Mouse (Mus musculus): ENCODE measurements around the gene Rara.
"Not testable (repeated sequence)": the region's sequence is repeated elsewhere in the genome, so short reads cannot be mapped to it uniquely, and the experiment has no call there.

DNA sequence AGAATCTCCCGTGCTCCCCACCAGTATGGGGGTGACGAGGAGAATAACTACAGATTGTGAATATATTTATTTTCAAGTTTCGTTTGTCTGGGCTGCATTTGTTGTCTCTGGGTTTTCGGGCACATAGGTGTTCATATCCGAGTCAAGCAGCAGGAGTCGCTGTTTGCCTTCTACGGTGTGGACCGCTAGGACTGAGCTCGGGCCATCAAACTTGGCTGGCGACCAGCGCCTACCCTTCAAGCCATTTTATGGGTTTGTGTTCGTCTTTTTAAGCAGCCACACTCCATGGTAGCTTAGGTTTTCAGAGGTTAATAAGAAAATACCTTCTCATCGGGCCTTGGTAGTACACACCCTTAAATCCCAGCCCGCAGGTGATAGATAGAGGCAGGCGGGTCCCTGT, 5.8 kb upstream of the Rara start:
- not testable (repeated sequence) for TF ChIP-seq CTCF (IDR thresholded peaks at IDR 0.05; ENCODE audit: borderline replicate concordance, control insufficient read depth, extremely low read depth, insufficient read depth, low read length, poor library complexity); POLR2A (IDR thresholded peaks at IDR 0.05; ENCODE audit: control insufficient read depth, extremely low read depth, insufficient read depth, low read length, poor library complexity)
